Comparison of ENCODE assay signal across 18 mouse cellular contexts in genomic region chr4:106389908-106390307, GRCm38 (mm10).
DNase-seq lines count a peak whose midpoint lies in the region; ATAC-seq and TF ChIP-seq lines count a peak whose summit lies in the region.
"Had no signal": no experiment of that assay in that cellular context is flagged by ENCODE, and none has a peak within 500 bp of the region (broad histone marks: within the 10 kb centered on the region; RNA-seq: fewer than 3 reads in every experiment).

No protein-coding gene starts in this region.

- peak; percentile 6 for DNase-seq in forebrain, embryonic 14.5 days (ENCODE audit: low spot score)
- peak in 1 of 2 experiments; percentile 11 for DNase-seq in layer of hippocampus, adult 2 months (ENCODE audit: low spot score in 2 of 2)
- no peak for DNase-seq in layer of hippocampus, adult 11-12 months (ENCODE audit: low spot score)
- DNase-seq in brain, embryonic 14.5 days (ENCODE audit: low read depth): peak; percentile 40
- DNase-seq in lung, postnatal 0 days (ENCODE audit: low spot score): peak; percentile 72
- DNase-seq in Muller cell, postnatal 12 days (ENCODE audit: inconsistent ontology term): no peak
- no peak for DNase-seq in cerebellum, adult 2 months
- DNase-seq: cerebellum, adult 11-12 months; gastrocnemius, postnatal 36 days; kidney, postnatal 10 days; liver, postnatal 0 days; right cerebral cortex, postnatal 14 days; thymus, adult 2 months had no signal

- H3K4me1 ChIP-seq in forebrain, embryonic 14.5 days (ENCODE audit: control insufficient read depth, insufficient read depth, low read length): no peaks in the 10 kb centered on the region
- no peaks in the 10 kb centered on the region for H3K4me1 ChIP-seq in forebrain, embryonic 13.5 days
- no peaks in the 10 kb centered on the region for H3K4me1 ChIP-seq in lung, postnatal 0 days (ENCODE audit: insufficient read depth, low read depth, low read length)
- no peaks in the 10 kb centered on the region for H3K4me1 ChIP-seq in cerebellum, adult 2 months (ENCODE audit: control insufficient read depth, insufficient read depth, low read length)
- H3K4me1 ChIP-seq: heart, embryonic 13.5 days; hindbrain, embryonic 13.5 days had no signal

- TF ChIP-seq CTCF in layer of hippocampus, adult 2 months (conservative IDR thresholded peaks at IDR 0.05): no peak
- TF ChIP-seq CTCF in brain, embryonic 14.5 days (IDR thresholded peaks at IDR 0.05; ENCODE audit: borderline replicate concordance, extremely low read depth, insufficient read depth, insufficient read length): no peak
- no peak for TF ChIP-seq CTCF in lung, postnatal 0 days (IDR thresholded peaks at IDR 0.05)
- TF ChIP-seq CTCF in cerebellum, adult 2 months (IDR thresholded peaks at IDR 0.05; ENCODE audit: borderline replicate concordance, insufficient read depth, low read depth, low read length): no peak

- no peak overlapping the region for H3K4me3 ChIP-seq in forebrain, embryonic 14.5 days (ENCODE audit: low read depth, low read length)
- H3K4me3 ChIP-seq in forebrain, embryonic 13.5 days: no peak overlapping the region
- peak overlapping the region; percentile 15; the same call in 1 of the 2 replicates for H3K4me3 ChIP-seq in layer of hippocampus, adult 2 months
- no peak overlapping the region for H3K4me3 ChIP-seq in lung, postnatal 0 days (ENCODE audit: low read depth, low read length)
- no peak overlapping the region for H3K4me3 ChIP-seq in cerebellum, adult 2 months (replicated peaks; ENCODE audit: insufficient read depth, low read depth, low read length)
- H3K4me3 ChIP-seq: heart, embryonic 13.5 days; hindbrain, embryonic 13.5 days; myocyte had no signal

- TF ChIP-seq POLR2A in brain, embryonic 14.5 days (IDR thresholded peaks at IDR 0.05; ENCODE audit: borderline replicate concordance, extremely low read depth, insufficient read depth, insufficient read length, poor library complexity, severe bottlenecking): no peak
- no peak for TF ChIP-seq POLR2A in cerebellum, adult 2 months (IDR thresholded peaks at IDR 0.05; ENCODE audit: borderline replicate concordance, insufficient read depth, low read length)

- H3K27me3 ChIP-seq in forebrain, embryonic 14.5 days (replicated peaks; ENCODE audit: control insufficient read depth, insufficient read depth, low read length): no peaks in the 10 kb centered on the region
- no peaks in the 10 kb centered on the region for H3K27me3 ChIP-seq in forebrain, embryonic 13.5 days
- no peaks in the 10 kb centered on the region for H3K27me3 ChIP-seq in lung, postnatal 0 days (replicated peaks; ENCODE audit: insufficient read depth, low read length)
- H3K27me3 ChIP-seq in cerebellum, adult 2 months (ENCODE audit: control insufficient read depth, insufficient read depth, low read length): no peaks in the 10 kb centered on the region
- H3K27me3 ChIP-seq: heart, embryonic 13.5 days; hindbrain, embryonic 13.5 days had no signal

- no peak overlapping the region for H3K4me2 ChIP-seq in forebrain, embryonic 14.5 days (ENCODE audit: low read length)
- H3K4me2 ChIP-seq in forebrain, embryonic 13.5 days: no peak overlapping the region
- no peak overlapping the region for H3K4me2 ChIP-seq in lung, postnatal 0 days (replicated peaks; ENCODE audit: low read depth, low read length)
- H3K4me2 ChIP-seq: heart, embryonic 13.5 days; hindbrain, embryonic 13.5 days had no signal

- H3K9ac ChIP-seq in forebrain, embryonic 14.5 days (ENCODE audit: low read length): no peak overlapping the region
- H3K9ac ChIP-seq in forebrain, embryonic 13.5 days: no peak overlapping the region
- no peak overlapping the region for H3K9ac ChIP-seq in lung, postnatal 0 days (replicated peaks; ENCODE audit: low read depth)
- H3K9ac ChIP-seq: heart, embryonic 13.5 days; hindbrain, embryonic 13.5 days; liver, postnatal 0 days had no signal

- TF ChIP-seq EP300 in lung, postnatal 0 days (IDR thresholded peaks at IDR 0.05): no peak

- peaks cover 65% of the 10 kb centered on the region for H3K36me3 ChIP-seq in forebrain, embryonic 14.5 days (ENCODE audit: control insufficient read depth, insufficient read depth, low read length)
- H3K36me3 ChIP-seq in forebrain, embryonic 13.5 days (ENCODE audit: poor library complexity, severe bottlenecking): peaks cover 73% of the 10 kb centered on the region
- peaks cover 43% of the 10 kb centered on the region for H3K36me3 ChIP-seq in lung, postnatal 0 days (ENCODE audit: insufficient read depth, low read length)

- 0 out of 2 replicates have a peak overlapping the region, but pooled peaks have one; percentile 14 for H3K27ac ChIP-seq in forebrain, embryonic 14.5 days (ENCODE audit: low read depth, low read length)
- H3K27ac ChIP-seq in forebrain, embryonic 13.5 days: no peak overlapping the region
- peak overlapping the region; percentile 66 for H3K27ac ChIP-seq in layer of hippocampus, adult 2 months
- no peak overlapping the region for H3K27ac ChIP-seq in lung, postnatal 0 days (ENCODE audit: low read length)
- no peak overlapping the region for H3K27ac ChIP-seq in cerebellum, adult 2 months (ENCODE audit: insufficient read depth, low read length)
- H3K27ac ChIP-seq: heart, embryonic 13.5 days; hindbrain, embryonic 13.5 days had no signal

- no peaks in the 10 kb centered on the region for H3K9me3 ChIP-seq in forebrain, embryonic 14.5 days (replicated peaks; ENCODE audit: control insufficient read depth, low read length)
- no peaks in the 10 kb centered on the region for H3K9me3 ChIP-seq in forebrain, embryonic 13.5 days (replicated peaks)
- no peaks in the 10 kb centered on the region for H3K9me3 ChIP-seq in lung, postnatal 0 days (ENCODE audit: low read length)

- 81% methylated on average over 3 of the region's 3 CpGs for WGBS in forebrain, embryonic 14.5 days
- WGBS in forebrain, embryonic 13.5 days: 81% methylated on average over 3 of the region's 3 CpGs
- 77% methylated on average over 3 of the region's 3 CpGs for WGBS in lung, postnatal 0 days
- 64% methylated on average over 3 of the region's 3 CpGs for WGBS in cerebellum, adult 2 months

- ATAC-seq in forebrain, embryonic 14.5 days: no peak
- no peak for ATAC-seq in forebrain, embryonic 13.5 days
- peak; percentile 76 for ATAC-seq in lung, postnatal 0 days
- ATAC-seq: intestine, postnatal 0 days; liver, postnatal 0 days had no signal

Comparison
In these comparisons a context has a peak if more than half of its experiments do, and no peak if none do; other contexts are left out.
1. H3K27ac ChIP-seq: peak in forebrain, embryonic 14.5 days (single experiment) and layer of hippocampus, adult 2 months (single experiment); none in forebrain, embryonic 13.5 days (single experiment), lung, postnatal 0 days (single experiment) and cerebellum, adult 2 months (single experiment).
2. DNase-seq: peak in forebrain, embryonic 14.5 days (single experiment), brain, embryonic 14.5 days (single experiment) and lung, postnatal 0 days (single experiment); none in layer of hippocampus, adult 11-12 months (single experiment), Muller cell, postnatal 12 days (single experiment) and cerebellum, adult 2 months (0 of 2).